Mouse (Mus musculus) midbrain, postnatal 0 days (tissue): ENCODE data around the gene Ppil4. TPM values are rescaled to one million over a fixed set of nuclear protein-coding genes. Genes with fewer than 3 reads are reported as not detected.
A peak's percentile ranks its signal among the peaks of the same experiment; 100 is the strongest.

Experiments
- ATAC-seq: fragments of 200-750 bp; cut with Nextera tagmentation; 2 replicates; pipeline ENCODE4 v1.8.0; 2017; ENCODE audit warnings: moderate number of reproducible peaks, mild to moderate bottlenecking, moderate TSS enrichment, moderate library complexity; ENCODE audit not compliant: low FRiP score
- DNase-seq: peaks from one replicate; pipeline ENCODE4 v3.0.0-alpha.2; 2015; ENCODE audit warnings: low spot score
- H3K27ac ChIP-seq: fragments of 300-500 bp; sonication (generic); 2 replicates; pipeline ENCODE4 v1.5.1; 2014; ENCODE audit warnings: low read depth, mild to moderate bottlenecking, low read length, mixed read lengths
- H3K27me3 ChIP-seq: fragments of 300-500 bp; sonication (generic); 2 replicates; pipeline ENCODE4 v1.6.1; 2014; ENCODE audit warnings: low read length, control low read depth, mixed read lengths; ENCODE audit not compliant: insufficient read depth
- H3K36me3 ChIP-seq: fragments of 300-500 bp; sonication (generic); 2 replicates; pipeline ENCODE4 v1.6.1; 2014; ENCODE audit warnings: low read length, control low read depth, mixed read lengths; ENCODE audit not compliant: insufficient read depth
- H3K4me1 ChIP-seq: fragments of 300-500 bp; sonication (generic); 2 replicates; pipeline ENCODE4 v1.6.1; 2014; ENCODE audit warnings: mild to moderate bottlenecking, control low read depth, antibody characterized with exemption, low read length, mixed read lengths; ENCODE audit not compliant: insufficient read depth
- H3K4me2 ChIP-seq: fragments of 300-500 bp; sonication (generic); 2 replicates; pipeline ENCODE4 v1.6.1; 2014; ENCODE audit warnings: low read depth, mild to moderate bottlenecking, low read length, mixed read lengths; ENCODE audit not compliant: poor library complexity, severe bottlenecking
- H3K4me3 ChIP-seq: fragments of 300-500 bp; sonication (generic); 2 replicates; pipeline ENCODE4 v1.5.1; 2014; ENCODE audit warnings: low read depth, mild to moderate bottlenecking, low read length, moderate library complexity
- H3K9ac ChIP-seq: fragments of 300-500 bp; sonication (generic); replicated peaks from 2 replicates; pipeline ENCODE4 v1.6.1; 2014; ENCODE audit warnings: mild to moderate bottlenecking, low read length, moderate library complexity, mixed read lengths; ENCODE audit not compliant: poor library complexity, severe bottlenecking
- H3K9me3 ChIP-seq: fragments of 300-500 bp; sonication (generic); 2 replicates; pipeline ENCODE4 v1.6.1; 2016; ENCODE audit warnings: low read length, control low read depth
- CTCF ChIP-seq: IDR thresholded peaks from 2 replicates; pipeline ENCODE4 v1.5.1; 2016; ENCODE audit warnings: antibody characterized with exemption, mild to moderate bottlenecking
- WGBS: fragments of 180-500 bp; shearing (Covaris S2); extraction: QIAGEN DNeasy Blood & Tissue Kit; methylation state at CpG from one replicate; pipeline ENCODE4 v1.1.7; 2014; 5-methylcytosine and 5-hydroxymethylcytosine counted together
- microRNA-seq: library from miRNA; unstranded; fragments of <30 nt; microRNA quantifications from one replicate; pipeline ENCODE4, GENCODE M21; 2016; ENCODE audit warnings: borderline number of aligned reads
- polyA plus RNA-seq: library from polyadenylated mRNA; unstranded; fragments of >200 nt; fragmentation: Nextera tagmentation; extraction: Ambion mirVana; gene quantifications from 2 replicates; pipeline ENCODE4 v1.2.1, GENCODE M21; 2015
- total RNA-seq: library from RNA; depleted of rRNA; stranded (reverse); fragments of >200 nt; gene quantifications from 2 replicates; pipeline ENCODE4 v1.2.3, GENCODE M21; 2014; rRNA removed

Ppil4 gene
- total and polyA plus RNA-seq, 2 experiments from 2014 or later = 30.6 to 50.6 TPM

DNA sequence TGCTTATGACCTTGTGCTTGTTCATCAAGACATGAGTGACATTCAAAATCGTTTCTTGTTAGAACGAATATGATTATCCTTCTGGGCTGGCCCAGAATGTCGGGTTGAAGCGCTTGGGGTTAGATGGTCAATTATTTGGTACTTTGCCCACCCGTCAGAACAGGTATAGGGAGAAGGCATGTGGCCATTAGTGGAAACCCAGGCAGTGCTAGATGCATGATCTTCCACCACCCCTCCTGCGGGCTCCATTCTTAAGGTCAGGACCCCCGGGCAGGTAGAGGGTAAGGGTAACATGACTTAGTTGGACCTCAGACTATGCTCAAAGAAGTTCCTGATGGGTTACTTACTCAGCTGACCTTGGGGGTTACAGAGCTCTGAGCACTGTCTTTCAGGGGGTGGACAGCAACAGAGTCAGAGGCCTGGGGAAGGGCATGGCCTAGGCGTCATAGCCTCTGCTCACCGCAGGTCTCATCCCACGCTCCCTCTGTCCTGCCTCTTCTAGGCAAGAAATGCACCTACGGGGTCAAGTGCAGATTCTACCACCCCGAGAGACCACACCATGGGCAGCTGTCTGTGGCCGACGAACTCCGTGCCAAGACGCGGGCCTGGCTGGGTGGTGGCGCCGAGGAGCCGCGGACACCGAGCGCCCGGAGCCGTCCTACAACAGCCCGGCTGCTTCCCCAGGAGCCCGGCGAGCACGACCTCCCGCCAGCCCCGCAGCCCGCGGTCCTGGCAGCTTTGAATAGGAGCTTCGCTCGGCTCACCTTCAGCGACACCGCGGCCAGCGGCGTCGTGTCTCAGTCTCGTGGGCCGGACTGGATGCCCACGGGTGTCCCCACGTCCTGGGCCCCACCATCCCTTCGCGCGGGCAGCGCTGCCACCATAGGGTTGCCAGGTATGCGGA lies 74.3 kb downstream of the Ppil4 start:
- 16% methylated on average over 50 of the region's 50 CpGs for WGBS
- peak overlapping the region; percentile 30 for H3K9ac ChIP-seq
- DNase-seq = no peak

DNA sequence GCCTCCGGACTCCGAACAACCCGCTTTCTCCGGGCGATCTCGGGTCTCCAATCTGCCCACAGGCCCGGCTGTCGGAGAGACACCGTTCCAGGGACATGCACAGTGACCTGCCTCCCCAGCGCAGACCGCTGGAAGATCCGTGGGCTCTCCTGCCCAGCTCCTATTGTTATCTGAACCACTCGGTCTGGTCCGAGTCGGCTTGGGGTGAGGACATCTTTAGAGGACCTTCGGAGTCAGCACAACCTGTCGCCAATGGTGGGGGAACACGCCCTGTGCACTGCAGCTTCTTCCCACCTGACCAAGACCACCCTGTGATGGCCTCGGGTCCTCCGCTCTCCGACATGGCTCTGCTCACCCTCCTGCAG lies 75.0 kb downstream of the Ppil4 start:
- ATAC-seq = peak; percentile 20; the same call in 1 of the 2 replicates
- no peak for TF ChIP-seq CTCF
- WGBS = 23% methylated on average over 21 of the region's 21 CpGs

More for the DNA sequence above, 74.3 kb downstream of the Ppil4 start:
- 0 out of 2 replicates have a peak, but pooled peaks cover 6% of the 10 kb centered on the region for H3K4me1 ChIP-seq
- peak overlapping the region; percentile 64 for H3K4me2 ChIP-seq
- 0 out of 2 replicates have a peak, but pooled peaks cover 5% of the 10 kb centered on the region for H3K27me3 ChIP-seq
- peak overlapping the region; percentile 35 for H3K4me3 ChIP-seq
- ATAC-seq = peak; percentile 47; the same call in 1 of the 2 replicates
- no peaks in the 10 kb centered on the region for H3K9me3 ChIP-seq
- H3K36me3 ChIP-seq = no peaks in the 10 kb centered on the region
- no peak overlapping the region for H3K27ac ChIP-seq
- TF ChIP-seq CTCF = no peak

DNA sequence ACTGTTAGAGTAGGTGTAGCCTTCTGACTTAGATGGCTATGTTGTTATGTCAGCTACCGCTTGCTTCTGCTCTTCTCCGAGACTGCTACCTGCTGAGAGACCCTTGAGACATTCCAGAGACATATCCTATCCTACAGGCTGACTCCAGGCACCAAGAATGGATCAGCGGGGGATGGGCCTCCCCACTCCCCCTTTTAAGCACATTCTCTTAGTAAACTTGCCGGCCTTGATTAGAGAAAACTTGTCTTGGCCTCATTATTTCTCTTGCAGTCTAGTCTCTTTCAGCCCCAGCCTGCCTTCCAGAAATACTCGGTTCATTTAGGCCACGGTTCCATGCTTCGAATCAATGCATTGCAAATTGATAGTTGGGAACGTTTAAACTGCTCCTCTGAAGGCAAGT lies 77.1 kb downstream of the Ppil4 start:
- no peak for TF ChIP-seq CTCF
- H3K9me3 ChIP-seq = no peaks in the 10 kb centered on the region
- no peaks in the 10 kb centered on the region for H3K36me3 ChIP-seq
- H3K27ac ChIP-seq = no peak overlapping the region
- DNase-seq = no peak
- ATAC-seq = no peak
- H3K27me3 ChIP-seq = 0 out of 2 replicates have a peak, but pooled peaks cover 5% of the 10 kb centered on the region
- H3K4me1 ChIP-seq = 0 out of 2 replicates have a peak, but pooled peaks cover 6% of the 10 kb centered on the region
- no peak overlapping the region for H3K4me2 ChIP-seq
- 64% methylated on average over 8 of the region's 8 CpGs for WGBS
- H3K4me3 ChIP-seq = no peak overlapping the region
- no peak overlapping the region for H3K9ac ChIP-seq

More for the DNA sequence above, 75.0 kb downstream of the Ppil4 start:
- no peak for DNase-seq
- H3K36me3 ChIP-seq = no peaks in the 10 kb centered on the region
- no peaks in the 10 kb centered on the region for H3K9me3 ChIP-seq
- peak overlapping the region; percentile 35 for H3K4me3 ChIP-seq
- peak overlapping the region; percentile 30 for H3K9ac ChIP-seq
- H3K4me2 ChIP-seq = peak overlapping the region; percentile 64
- 0 out of 2 replicates have a peak, but pooled peaks cover 6% of the 10 kb centered on the region for H3K4me1 ChIP-seq
- 0 out of 2 replicates have a peak, but pooled peaks cover 5% of the 10 kb centered on the region for H3K27me3 ChIP-seq
- H3K27ac ChIP-seq = no peak overlapping the region

DNA sequence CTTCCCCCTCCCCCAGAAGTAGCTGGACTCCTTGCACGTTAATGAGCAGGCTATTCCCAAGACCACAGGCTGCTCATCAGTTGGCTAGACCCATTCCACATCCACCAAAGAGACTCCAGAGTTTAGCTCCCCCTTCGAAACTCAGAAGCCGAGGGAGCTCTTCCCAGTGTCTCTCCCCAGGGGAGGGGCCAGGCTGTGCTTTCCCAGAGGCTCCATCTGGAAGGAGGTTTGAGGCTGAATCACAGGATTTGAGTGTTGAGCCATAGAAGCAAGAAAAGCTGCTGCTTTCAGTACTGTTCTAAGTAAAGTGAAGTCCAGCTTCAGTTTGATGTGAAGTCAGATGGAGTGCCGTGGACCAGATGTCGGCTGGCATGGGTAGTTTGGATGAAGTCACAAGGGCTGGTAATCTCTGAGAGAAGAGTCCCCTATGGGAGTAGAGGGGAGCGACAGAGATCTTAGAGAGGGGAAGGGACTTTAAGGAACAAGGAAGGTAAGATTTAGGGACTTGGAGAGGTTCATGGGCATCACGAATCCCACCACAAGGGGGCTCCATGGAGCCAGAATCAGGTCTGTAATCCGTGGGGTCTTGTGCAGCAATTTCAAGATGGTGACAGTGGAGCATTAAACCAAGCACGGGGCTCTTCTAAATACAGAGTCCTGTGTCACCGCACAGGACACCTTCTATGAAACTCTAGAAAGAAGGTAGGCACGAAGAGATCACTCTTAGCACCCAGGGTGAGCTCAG lies 78.1 kb downstream of the Ppil4 start:
- Histone ChIP-seq H3K36me3 (no peaks in the 10 kb centered on the region), H3K9me3 (no peaks in the 10 kb centered on the region), H3K27me3 (0 out of 2 replicates have a peak, but pooled peaks cover 5% of the 10 kb centered on the region), H3K9ac (no peak overlapping the region), H3K27ac (no peak overlapping the region), H3K4me3 (no peak overlapping the region), H3K4me1 (0 out of 2 replicates have a peak, but pooled peaks cover 6% of the 10 kb centered on the region), H3K4me2 (no peak overlapping the region)
- WGBS = 68% methylated on average over 11 of the region's 11 CpGs
- peak; percentile 46 for TF ChIP-seq CTCF
- ATAC-seq (no peak), DNase-seq (peak; percentile 11)

DNA sequence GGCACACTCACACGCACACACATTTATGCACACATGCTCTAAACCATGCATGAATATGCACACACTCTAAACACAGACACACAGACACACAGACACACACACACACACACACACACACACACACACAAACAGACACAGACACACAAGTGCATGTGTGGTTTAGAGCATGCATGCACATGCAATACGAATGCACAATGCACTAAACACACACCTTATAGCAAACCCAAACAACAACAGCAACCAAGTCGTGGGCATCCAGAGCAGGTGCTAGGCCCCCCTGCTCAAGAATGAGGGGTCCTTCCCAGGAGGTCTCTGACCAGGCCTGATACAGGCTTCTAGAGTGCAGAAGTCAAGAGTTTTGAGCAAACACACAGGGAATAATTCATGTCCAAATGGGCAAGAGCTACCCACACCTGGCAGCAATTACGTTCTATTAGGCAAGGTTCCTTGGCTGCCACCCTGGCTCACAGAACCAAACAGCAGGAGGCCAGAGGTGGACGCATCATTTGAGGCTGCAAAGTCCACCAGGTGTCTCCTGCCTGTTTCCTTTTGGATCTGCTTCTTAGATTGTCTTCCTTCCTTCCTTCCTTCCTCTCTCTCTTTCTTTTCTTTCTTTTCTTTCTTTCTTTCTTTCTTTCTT lies 78.8 kb downstream of the Ppil4 start:
- Histone ChIP-seq H3K4me2 (no peak overlapping the region), H3K4me3 (no peak overlapping the region), H3K9me3 (no peaks in the 10 kb centered on the region), H3K27ac (no peak overlapping the region), H3K27me3 (0 out of 2 replicates have a peak, but pooled peaks cover 5% of the 10 kb centered on the region), H3K4me1 (0 out of 2 replicates have a peak, but pooled peaks cover 6% of the 10 kb centered on the region), H3K36me3 (no peaks in the 10 kb centered on the region), H3K9ac (no peak overlapping the region)
- ATAC-seq (no peak), DNase-seq (no peak)
- 90% methylated on average over 5 of the region's 5 CpGs for WGBS
- TF ChIP-seq CTCF = no peak

Small RNA genes lying within 50 kb of the gene (microRNA-seq; reads per million reads assigned to microRNA genes)
- not detected for gene Mir5104

Other genes with a start within 250 kb of the Ppil4 start
- gene Lrp11, start 203.1 kb upstream of the Ppil4 start, total RNA-seq = 123 and 139 TPM in 2 replicates
- 48.2 and 51.7 TPM in 2 replicates for gene Lrp11, start 203.1 kb upstream of the Ppil4 start, polyA plus RNA-seq
- 7.8 and 8.0 TPM in 2 replicates for gene Nup43, start 125.4 kb upstream of the Ppil4 start, total RNA-seq
- 17.5 and 17.8 TPM in 2 replicates for gene Nup43, start 125.4 kb upstream of the Ppil4 start, polyA plus RNA-seq
- gene Pcmt1, start 111.8 kb upstream of the Ppil4 start, total RNA-seq = 70.6 and 81.0 TPM in 2 replicates
- gene Pcmt1, start 111.8 kb upstream of the Ppil4 start, polyA plus RNA-seq = 178 and 179 TPM in 2 replicates
- gene Lats1, start 111.7 kb upstream of the Ppil4 start, total RNA-seq = 45.4 and 50.9 TPM in 2 replicates
- gene Lats1, start 111.7 kb upstream of the Ppil4 start, polyA plus RNA-seq = 6.5 and 7.7 TPM in 2 replicates
- 12.6 and 13.3 TPM in 2 replicates for gene Katna1, start 66.9 kb upstream of the Ppil4 start, total RNA-seq
- 15.5 and 17.2 TPM in 2 replicates for gene Katna1, start 66.9 kb upstream of the Ppil4 start, polyA plus RNA-seq
- 22.2 and 35.4 TPM in 2 replicates for gene Ginm1, start 67 bp upstream of the Ppil4 start, total RNA-seq
- gene Ginm1, start 67 bp upstream of the Ppil4 start, polyA plus RNA-seq = 65.4 and 67.9 TPM in 2 replicates
- gene Zc3h12d, start 39.6 kb downstream of the Ppil4 start, total RNA-seq = 0.14 and 0.16 TPM in 2 replicates
- gene Zc3h12d, start 39.6 kb downstream of the Ppil4 start, polyA plus RNA-seq = 0.20 and 0.34 TPM in 2 replicates
- 51.1 and 60.7 TPM in 2 replicates for gene Tab2, start 163.3 kb downstream of the Ppil4 start, total RNA-seq
- gene Tab2, start 163.3 kb downstream of the Ppil4 start, polyA plus RNA-seq = 8.7 and 10.8 TPM in 2 replicates